Mouse (Mus musculus): ENCODE results near the gene Oaz1.

- TF ChIP-seq CTCF (IDR thresholded peaks at IDR 0.05; ENCODE audit: control insufficient read depth, insufficient read depth, low read length) (no peak), POLR2A (IDR thresholded peaks at IDR 0.05; ENCODE audit: borderline replicate concordance, control insufficient read depth, low read depth, low read length) (no peak)
These were observed 9.2 kb downstream of the Oaz1 start for GRCm38 (mm10) chr10:80835617-80836016.
